Mouse (Mus musculus) neural tube, embryonic 11.5 days (tissue): Measurements from ENCODE around the gene Smchd1. TPM values are rescaled to one million over a fixed set of nuclear protein-coding genes. Genes with fewer than 3 reads are reported as not detected.

Experiments
- ATAC-seq: fragments of 200-750 bp; cut with Nextera tagmentation; 2 replicates; pipeline ENCODE4 v1.8.0; 2017; ENCODE audit warnings: moderate number of reproducible peaks, mild to moderate bottlenecking, moderate TSS enrichment, moderate library complexity; ENCODE audit not compliant: insufficient read depth, low FRiP score, low TSS enrichment
- DNase-seq: peaks from one replicate; pipeline ENCODE4 v3.0.0-alpha.2; 2015; ENCODE audit warnings: low spot score
- H3K27ac ChIP-seq: fragments of 300-500 bp; sonication (generic); 2 replicates; pipeline ENCODE4 v1.5.1; 2014; ENCODE audit warnings: low read depth, mild to moderate bottlenecking, low read length
- H3K27me3 ChIP-seq: fragments of 300-500 bp; sonication (generic); 2 replicates; pipeline ENCODE4 v1.6.1; 2014; ENCODE audit warnings: mild to moderate bottlenecking, low read length, mixed read lengths; ENCODE audit not compliant: control insufficient read depth, insufficient read depth
- H3K36me3 ChIP-seq: fragments of 300-500 bp; sonication (generic); 2 replicates; pipeline ENCODE4 v1.6.1; 2014; ENCODE audit warnings: mild to moderate bottlenecking, low read length, moderate library complexity, mixed read lengths; ENCODE audit not compliant: control insufficient read depth, insufficient read depth
- H3K4me1 ChIP-seq: fragments of 300-500 bp; sonication (generic); 2 replicates; pipeline ENCODE4 v1.6.1; 2014; ENCODE audit warnings: low read length, mixed read lengths; ENCODE audit not compliant: control insufficient read depth, insufficient read depth
- H3K4me2 ChIP-seq: fragments of 300-500 bp; sonication (generic); 2 replicates; pipeline ENCODE4 v1.6.1; 2014; ENCODE audit warnings: low read depth, mild to moderate bottlenecking, moderate library complexity
- H3K4me3 ChIP-seq: fragments of 300-500 bp; sonication (generic); 2 replicates; pipeline ENCODE4 v1.5.1; 2014; ENCODE audit warnings: low read depth, low read length
- H3K9ac ChIP-seq: fragments of 300-500 bp; sonication (generic); 2 replicates; pipeline ENCODE4 v1.6.1; 2014; ENCODE audit warnings: mild to moderate bottlenecking, low read length
- H3K9me3 ChIP-seq: fragments of 300-500 bp; sonication (generic); 2 replicates; pipeline ENCODE4 v1.6.1; 2016; ENCODE audit warnings: low read length; ENCODE audit not compliant: control insufficient read depth
- WGBS: fragments of 180-500 bp; shearing (Covaris S2); extraction: QIAGEN DNeasy Blood & Tissue Kit; methylation state at CpG from one replicate; pipeline ENCODE4 v1.1.7; 2014; 5-methylcytosine and 5-hydroxymethylcytosine counted together
- polyA plus RNA-seq: library from polyadenylated mRNA; unstranded; fragments of >200 nt; fragmentation: Nextera tagmentation; extraction: Ambion mirVana; gene quantifications from 2 replicates; pipeline ENCODE4 v1.2.1, GENCODE M21; 2014

The Smchd1 gene
- polyA plus RNA-seq, 1 experiment from 2014 or later, result 68.9 TPM

DNA sequence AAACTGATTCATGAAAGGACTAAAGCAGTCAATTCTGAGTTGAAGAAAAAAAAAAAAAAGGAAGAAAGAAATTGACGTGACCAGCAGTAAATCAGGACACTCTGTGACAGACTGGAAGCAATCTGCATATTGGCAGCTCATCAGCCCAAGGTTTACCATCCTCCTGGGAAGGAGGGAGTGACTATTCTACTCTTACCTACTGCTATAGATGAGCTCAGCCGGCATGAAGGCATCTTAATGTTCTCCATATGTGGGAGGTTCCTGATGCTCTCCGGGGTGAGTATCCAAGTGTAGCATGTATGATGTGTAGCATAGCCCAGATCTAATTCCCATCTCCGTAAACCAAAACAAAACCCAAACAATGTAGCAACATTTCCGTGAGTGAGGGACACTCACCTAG, 173.7 kb downstream of the Smchd1 start:
- H3K27ac ChIP-seq, result no peak overlapping the region
- no peak overlapping the region for H3K4me2 ChIP-seq
- no peaks in the 10 kb centered on the region for H3K4me1 ChIP-seq
- H3K36me3 ChIP-seq, result no peaks in the 10 kb centered on the region
- no peak overlapping the region for H3K4me3 ChIP-seq
- no peaks in the 10 kb centered on the region for H3K9me3 ChIP-seq
- H3K27me3 ChIP-seq, result no peaks in the 10 kb centered on the region
- no peak for ATAC-seq
- 73% methylated on average over 5 of the region's 5 CpGs for WGBS
- no peak overlapping the region for H3K9ac ChIP-seq
- DNase-seq, result no peak

DNA sequence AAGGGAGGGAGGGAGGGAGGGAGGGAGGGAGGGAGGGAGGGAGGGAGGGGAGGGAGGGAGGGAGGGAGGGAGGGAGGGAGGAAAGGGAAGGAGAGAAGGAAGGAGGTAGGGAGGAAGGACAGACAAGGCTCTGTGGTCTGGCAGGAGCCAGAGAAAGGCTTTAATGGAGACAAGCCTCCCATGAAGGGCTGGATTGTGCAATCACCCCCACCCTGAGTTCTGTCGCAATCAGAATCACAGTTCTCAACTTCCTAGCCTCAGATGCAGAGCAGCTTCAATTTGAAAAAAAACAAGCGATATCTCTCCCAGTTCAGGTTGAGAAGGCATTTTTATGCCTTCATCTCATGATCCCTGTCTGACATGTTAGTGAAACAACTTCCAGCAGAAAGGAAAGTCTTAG, 174.8 kb downstream of the Smchd1 start:
- Histone ChIP-seq H3K27ac (no peak overlapping the region), H3K9me3 (no peaks in the 10 kb centered on the region)
- no peak for DNase-seq

GRCm38 (mm10) chr17:71299879-71300278, 175.3 kb downstream of the Smchd1 start:
- Histone ChIP-seq H3K9me3 (no peaks in the 10 kb centered on the region), H3K4me3 (no peak overlapping the region), H3K4me1 (no peaks in the 10 kb centered on the region), H3K36me3 (no peaks in the 10 kb centered on the region), H3K27ac (no peak overlapping the region), H3K27me3 (no peaks in the 10 kb centered on the region), H3K9ac (no peak overlapping the region), H3K4me2 (no peak overlapping the region)
- no peak for ATAC-seq
- WGBS, result 81% methylated on average over 4 of the region's 4 CpGs
- no peak for DNase-seq

More for the DNA sequence above, 174.8 kb downstream of the Smchd1 start:
- H3K36me3 ChIP-seq, result no peaks in the 10 kb centered on the region
- ATAC-seq, result no peak
- no peak overlapping the region for H3K4me3 ChIP-seq
- no peaks in the 10 kb centered on the region for H3K4me1 ChIP-seq
- no peaks in the 10 kb centered on the region for H3K27me3 ChIP-seq
- H3K4me2 ChIP-seq, result no peak overlapping the region
- no peak overlapping the region for H3K9ac ChIP-seq
- 86% methylated on average over 2 of the region's 2 CpGs for whole genome bisulfite sequencing

DNA sequence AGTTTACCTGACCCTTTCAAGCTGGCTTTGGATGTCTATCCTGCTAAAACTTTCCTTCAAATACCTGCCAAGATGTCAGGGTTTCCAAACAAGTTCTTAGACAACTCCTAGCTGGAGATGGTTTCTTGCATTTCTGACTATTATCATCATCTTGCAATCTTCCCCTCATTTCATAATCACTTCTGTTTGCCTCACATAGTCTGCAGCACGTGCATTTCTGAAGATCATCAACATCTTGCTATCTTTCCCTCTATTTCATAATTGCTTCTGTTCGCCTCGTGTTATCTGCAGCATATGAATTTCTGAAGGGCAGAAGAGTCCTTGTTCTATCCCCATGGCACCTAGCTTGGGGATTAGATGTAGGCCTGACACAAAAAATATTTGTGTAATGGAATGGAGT, 180.6 kb downstream of the Smchd1 start:
- WGBS, result 95% methylated on average over 3 of the region's 3 CpGs
- DNase-seq, result no peak
- no peak overlapping the region for H3K4me3 ChIP-seq

More for the DNA sequence above, 180.6 kb downstream of the Smchd1 start:
- Histone ChIP-seq H3K36me3 (no peaks in the 10 kb centered on the region), H3K27ac (no peak overlapping the region), H3K4me2 (no peak overlapping the region), H3K9me3 (no peaks in the 10 kb centered on the region), H3K4me1 (no peaks in the 10 kb centered on the region), H3K9ac (no peak overlapping the region), H3K27me3 (no peaks in the 10 kb centered on the region)
- no peak for ATAC-seq

Other genes starting within 250 kb of the Smchd1 start
- gene Emilin2, start 163.4 kb downstream of the Smchd1 start, polyA plus RNA-seq, result 10.9 and 13.3 TPM in 2 replicates
- gene Gm4707, start 15.4 kb downstream of the Smchd1 start, polyA plus RNA-seq, result 1.5 and 1.7 TPM in 2 replicates
- gene Ndc80, start 51.5 kb upstream of the Smchd1 start, polyA plus RNA-seq, result 51.2 and 54.7 TPM in 2 replicates
- gene Spdya, start 76.7 kb upstream of the Smchd1 start, polyA plus RNA-seq, result 0.96 and 1.6 TPM in 2 replicates
- 89.9 and 91.9 TPM in 2 replicates for gene Wdr43, start 140.6 kb upstream of the Smchd1 start, polyA plus RNA-seq
- not detected in 2 replicates for gene Togaram2, start 197.9 kb upstream of the Smchd1 start, polyA plus RNA-seq